Mouse (Mus musculus) embryonic facial prominence, embryonic 12.5 days (tissue): ENCODE measurements at regions not wholly inside any gene's neighbourhood (a gene's known extent, or its start where the extent isn't known, plus 50 kb on each side); places are given as distances from the start of the nearest gene placed in this dataset.

ENCODE experiments used
- ATAC-seq: fragments of 200-750 bp; cut with Nextera tagmentation; 2 replicates; pipeline ENCODE4 v1.8.0; 2017; ENCODE audit not compliant: insufficient number of reproducible peaks, insufficient read depth, low FRiP score, low TSS enrichment
- H3K27ac ChIP-seq: fragments of 300-500 bp; sonication (generic); 2 replicates; pipeline ENCODE4 v1.5.1; 2016; ENCODE audit warnings: mild to moderate bottlenecking
- H3K27me3 ChIP-seq: fragments of 300-500 bp; sonication (generic); 2 replicates; pipeline ENCODE4 v1.6.1; 2016; ENCODE audit warnings: mild to moderate bottlenecking, moderate library complexity
- H3K36me3 ChIP-seq: fragments of 300-500 bp; sonication (generic); 2 replicates; pipeline ENCODE4 v1.6.1; 2016; ENCODE audit warnings: mild to moderate bottlenecking
- H3K4me1 ChIP-seq: fragments of 300-500 bp; sonication (generic); 2 replicates; pipeline ENCODE4 v1.6.1; 2016
- H3K4me2 ChIP-seq: fragments of 300-500 bp; sonication (generic); replicated peaks from 2 replicates; pipeline ENCODE4 v1.6.1; 2016; ENCODE audit warnings: mild to moderate bottlenecking, moderate library complexity
- H3K4me3 ChIP-seq: fragments of 300-500 bp; sonication (generic); 2 replicates; pipeline ENCODE4 v1.5.1; 2016; ENCODE audit warnings: mild to moderate bottlenecking
- H3K9ac ChIP-seq: fragments of 300-500 bp; sonication (generic); 2 replicates; pipeline ENCODE4 v1.6.1; 2016; ENCODE audit warnings: mild to moderate bottlenecking, moderate library complexity
- H3K9me3 ChIP-seq: fragments of 300-500 bp; sonication (generic); 2 replicates; pipeline ENCODE4 v1.6.1; 2016; ENCODE audit warnings: mild to moderate bottlenecking, moderate library complexity
- whole genome bisulfite sequencing: fragments of 180-500 bp; shearing (Covaris S2); methylation state at CpG from one replicate; pipeline ENCODE4 v1.1.7; 2016; 5-methylcytosine and 5-hydroxymethylcytosine counted together

- H3K4me2 ChIP-seq = no peak overlapping the region
- no peaks in the 10 kb centered on the region for H3K36me3 ChIP-seq
- H3K27me3 ChIP-seq = no peaks in the 10 kb centered on the region
- WGBS = 59% methylated on average over 1 of the region's 1 CpGs
- H3K4me3 ChIP-seq = no peak overlapping the region
- ATAC-seq = no peak
- no peak overlapping the region for H3K27ac ChIP-seq
- no peaks in the 10 kb centered on the region for H3K9me3 ChIP-seq
- H3K4me1 ChIP-seq = no peaks in the 10 kb centered on the region
- no peak overlapping the region for H3K9ac ChIP-seq
Measured at GRCm38 (mm10) chr15:32839966-32840365, 595.4 kb downstream of the Sema5a start.
